9 mouse cellular contexts compared by ENCODE assay signal in genomic region chr2:105660874-105661622, GRCm38 (mm10). TPM values are rescaled to one million over a fixed set of nuclear protein-coding genes. Genes with fewer than 3 reads are reported as not detected.
DNase-seq lines count a peak whose midpoint lies in the region; ATAC-seq and TF ChIP-seq lines count a peak whose summit lies in the region.
"Had no signal": no experiment of that assay in that cellular context is flagged by ENCODE, and none has a peak within 500 bp of the region (broad histone marks: within the 10 kb centered on the region; RNA-seq: fewer than 3 reads in every experiment).

No protein-coding gene starts in this region.

- no peak for TF ChIP-seq CTCF in heart, adult 2 months (IDR thresholded peaks at IDR 0.05)

- H3K9ac ChIP-seq in heart, embryonic 13.5 days, result no peak overlapping the region
- H3K9ac ChIP-seq in heart, adult 2 months (ENCODE audit: low read depth, low read length), result no peak overlapping the region
- no peak overlapping the region for H3K9ac ChIP-seq in hindbrain, embryonic 13.5 days
- H3K9ac ChIP-seq: lung, embryonic 15.5 days had no signal

- no peak for ATAC-seq in heart, embryonic 13.5 days (ENCODE audit: extremely low read depth, insufficient number of reproducible peaks, low FRiP score, low TSS enrichment)
- 0 out of 2 replicates have a peak, but pooled peaks have one; percentile 21 for ATAC-seq in hindbrain, embryonic 13.5 days (ENCODE audit: low FRiP score)

- H3K27me3 ChIP-seq in heart, embryonic 13.5 days (replicated peaks), result peaks cover 98% of the 10 kb centered on the region
- peaks cover 29% of the 10 kb centered on the region for H3K27me3 ChIP-seq in heart, adult 2 months (ENCODE audit: control insufficient read depth, insufficient read depth, low read length)
- peaks cover 100% of the 10 kb centered on the region for H3K27me3 ChIP-seq in embryonic facial prominence, embryonic 10.5 days (replicated peaks; ENCODE audit: low read depth, poor library complexity, severe bottlenecking)
- H3K27me3 ChIP-seq in hindbrain, embryonic 13.5 days, result peaks cover 95% of the 10 kb centered on the region

- H3K27ac ChIP-seq in heart, embryonic 13.5 days (replicated peaks), result no peak overlapping the region
- no peak overlapping the region for H3K27ac ChIP-seq in heart, adult 2 months
- 0 out of 2 replicates have a peak overlapping the region, but pooled peaks have one; percentile 6 for H3K27ac ChIP-seq in embryonic facial prominence, embryonic 10.5 days (replicated peaks)
- H3K27ac ChIP-seq in hindbrain, embryonic 13.5 days, result no peak overlapping the region
- H3K27ac ChIP-seq: lung, embryonic 15.5 days had no signal

- no peaks in the 10 kb centered on the region for H3K9me3 ChIP-seq in heart, embryonic 13.5 days
- H3K9me3 ChIP-seq in embryonic facial prominence, embryonic 10.5 days, result no peaks in the 10 kb centered on the region
- no peaks in the 10 kb centered on the region for H3K9me3 ChIP-seq in hindbrain, embryonic 13.5 days
- H3K9me3 ChIP-seq: lung, embryonic 15.5 days had no signal

- H3K79me2 ChIP-seq in heart, adult 2 months (replicated peaks; ENCODE audit: control insufficient read depth, insufficient read depth, low read length), result no peaks in the 10 kb centered on the region

- peak overlapping the region; percentile 40 for H3K4me3 ChIP-seq in heart, embryonic 13.5 days
- H3K4me3 ChIP-seq in heart, adult 2 months, result no peak overlapping the region
- peak overlapping the region; percentile 43 for H3K4me3 ChIP-seq in embryonic facial prominence, embryonic 10.5 days
- peak overlapping the region; percentile 8; the same call in 1 of the 2 replicates for H3K4me3 ChIP-seq in hindbrain, embryonic 13.5 days
- H3K4me3 ChIP-seq: lung, embryonic 15.5 days had no signal

- H3K36me3 ChIP-seq in heart, embryonic 13.5 days, result no peaks in the 10 kb centered on the region
- no peaks in the 10 kb centered on the region for H3K36me3 ChIP-seq in heart, adult 2 months (ENCODE audit: control insufficient read depth, insufficient read depth, low read length)
- H3K36me3 ChIP-seq in embryonic facial prominence, embryonic 10.5 days (replicated peaks), result no peaks in the 10 kb centered on the region
- H3K36me3 ChIP-seq in hindbrain, embryonic 13.5 days, result no peaks in the 10 kb centered on the region
- H3K36me3 ChIP-seq: lung, embryonic 15.5 days had no signal

- no peak for DNase-seq in heart, adult 2 months
- DNase-seq in embryonic facial prominence, embryonic 10.5 days (ENCODE audit: low spot score), result peak; percentile 61
- peak; percentile 56 for DNase-seq in neural tube, embryonic 10.5 days (ENCODE audit: extremely low spot score, low spot score)
- DNase-seq in urinary bladder, postnatal 36 days (ENCODE audit: low spot score in 2 of 2), result no peak
- DNase-seq in lung, postnatal 25 days (ENCODE audit: low spot score), result no peak
- no peak for DNase-seq in right cerebral cortex, postnatal 36 days (ENCODE audit: low spot score in 2 of 2)

- intact Hi-C loops in heart, adult 2 months (cut with DNase I), result no loop called here

- WGBS in heart, embryonic 13.5 days, result 2% methylated on average over 26 of the region's 26 CpGs
- WGBS in heart, adult 2 months, result 4% methylated on average over 26 of the region's 26 CpGs
- 1% methylated on average over 26 of the region's 26 CpGs for WGBS in embryonic facial prominence, embryonic 10.5 days
- 2% methylated on average over 26 of the region's 26 CpGs for WGBS in hindbrain, embryonic 13.5 days

- TF ChIP-seq POLR2A in heart, adult 2 months (IDR thresholded peaks at IDR 0.05; ENCODE audit: insufficient read depth, low read depth, low read length), result no peak

- no peak for TF ChIP-seq EP300 in heart, adult 2 months (IDR thresholded peaks at IDR 0.05; ENCODE audit: insufficient read depth, low read depth, low read length)

- peaks cover 16% of the 10 kb centered on the region for H3K4me1 ChIP-seq in heart, embryonic 13.5 days
- no peaks in the 10 kb centered on the region for H3K4me1 ChIP-seq in heart, adult 2 months (ENCODE audit: control insufficient read depth, insufficient read depth, low read length)
- H3K4me1 ChIP-seq in embryonic facial prominence, embryonic 10.5 days, result peaks cover 31% of the 10 kb centered on the region
- peaks cover 17% of the 10 kb centered on the region for H3K4me1 ChIP-seq in hindbrain, embryonic 13.5 days (replicated peaks)

- H3K4me2 ChIP-seq in heart, embryonic 13.5 days, result peak overlapping the region; percentile 62
- peak overlapping the region; percentile 37; the same call in 1 of the 2 replicates for H3K4me2 ChIP-seq in hindbrain, embryonic 13.5 days
- H3K4me2 ChIP-seq: lung, embryonic 15.5 days had no signal

RNA-seq across cellular contexts. Expression of gene Pax6, which starts 7.7 kb away (rescaled TPM):
- 0.09 and 0.19 TPM in 2 replicates for polyA plus RNA-seq in heart, embryonic 13.5 days (2015; fragmentation: Nextera tagmentation; extraction: Ambion mirVana)
- total RNA-seq in heart, adult 2 months (2021), result not detected
- polyA plus RNA-seq in heart, adult 2 months (2012; rRNA removed), result not detected in 2 replicates
- 13.0 and 22.3 TPM in 2 replicates for polyA plus RNA-seq in embryonic facial prominence, embryonic 10.5 days (2016; fragmentation: Nextera tagmentation; extraction: Ambion mirVana)
- 26.4 and 29.8 TPM in 2 replicates for polyA plus RNA-seq in hindbrain, embryonic 13.5 days (2015; fragmentation: Nextera tagmentation; extraction: Ambion mirVana)
- polyA plus RNA-seq: lung, embryonic 15.5 days had no signal

Comparison
In these comparisons a context has a peak if more than half of its experiments do, and no peak if none do; other contexts are left out.
1. DNase-seq: peak in embryonic facial prominence, embryonic 10.5 days (single experiment) and neural tube, embryonic 10.5 days (single experiment); none in heart, adult 2 months (0 of 2), urinary bladder, postnatal 36 days (0 of 2), lung, postnatal 25 days (single experiment) and right cerebral cortex, postnatal 36 days (0 of 2).
2. RNA of gene Pax6, which starts 7.7 kb away (polyA plus RNA-seq): 26.4 to 29.8 TPM in hindbrain, embryonic 13.5 days and 13.0 to 22.3 TPM in embryonic facial prominence, embryonic 10.5 days; 0.09 to 0.19 TPM in heart, embryonic 13.5 days and not detected in heart, adult 2 months; every median in the first group is over 10 times any median in the second.